Mouse (Mus musculus) myocyte (in vitro differentiated cells): ENCODE measurements around the gene Pate3.

ENCODE experiments used
- CEBPB ChIP-seq: IDR thresholded peaks from 2 replicates; pipeline ENCODE4 v1.6.1; 2011; ENCODE audit warnings: mild to moderate bottlenecking, moderate library complexity; ENCODE audit not compliant: poor library complexity, insufficient read depth, severe bottlenecking
- E2F4 ChIP-seq: IDR thresholded peaks from one replicate; pipeline ENCODE4 v1.6.1; 2011; ENCODE audit warnings: mild to moderate bottlenecking, control low read depth, moderate library complexity; ENCODE audit not compliant: insufficient read depth
- MAX ChIP-seq: IDR thresholded peaks from one replicate; pipeline ENCODE4 v1.6.1; 2011; ENCODE audit warnings: low read depth, mild to moderate bottlenecking, control low read depth
- MYOD1 ChIP-seq, 3 experiments: IDR thresholded peaks; one replicate each; pipeline ENCODE4 v1.6.1; 2011; ENCODE audit warnings: control low read depth in 2 of 3, low read depth in 2 of 3, mild to moderate bottlenecking in 2 of 3, moderate library complexity in 1 of 3; ENCODE audit not compliant: insufficient read length in 2 of 3, control insufficient read depth in 1 of 3
- MYOG ChIP-seq, 3 experiments: IDR thresholded peaks; one replicate each; pipeline ENCODE4 v1.6.1; 2011; ENCODE audit warnings: control low read depth in 2 of 3, low read depth in 2 of 3, mild to moderate bottlenecking in 2 of 3; ENCODE audit not compliant: insufficient read length in 2 of 3, control insufficient read depth in 1 of 3, insufficient read depth in 1 of 3
- POLR2A ChIP-seq: IDR thresholded peaks from one replicate; pipeline ENCODE4 v1.6.1; 2011; ENCODE audit warnings: low read depth, mild to moderate bottlenecking, control low read depth, moderate library complexity; ENCODE audit not compliant: insufficient read length
- POLR2AphosphoS2 ChIP-seq: IDR thresholded peaks from one replicate; pipeline ENCODE4 v1.6.1; 2011; ENCODE audit warnings: low read depth, control low read depth; ENCODE audit not compliant: insufficient read length
- REST ChIP-seq: IDR thresholded peaks from one replicate; pipeline ENCODE4 v1.6.1; 2011; ENCODE audit warnings: mild to moderate bottlenecking, control low read depth, moderate library complexity; ENCODE audit not compliant: insufficient read depth, insufficient read length
- TCF12 ChIP-seq: IDR thresholded peaks from one replicate; pipeline ENCODE4 v1.6.1; 2011; ENCODE audit warnings: mild to moderate bottlenecking, control low read depth; ENCODE audit not compliant: poor library complexity, insufficient read depth, severe bottlenecking
- USF1 ChIP-seq: IDR thresholded peaks from one replicate; pipeline ENCODE4 v1.6.1; 2011; ENCODE audit warnings: low read depth, mild to moderate bottlenecking, control low read depth, moderate library complexity

GRCm38 (mm10) chr9:35632981-35633380 lies 15.0 kb downstream of the Pate3 start:
- no peak for TF ChIP-seq REST
- no peak for TF ChIP-seq MAX
- TF ChIP-seq USF1, result no peak
- no peak for TF ChIP-seq POLR2A
- no peak for TF ChIP-seq CEBPB
- no peak for TF ChIP-seq MYOD1 (IDR thresholded peaks at IDR 0.05; ENCODE audit: control insufficient read depth in 1 of 3, insufficient read length in 2 of 3, low read depth in 2 of 3)
- TF ChIP-seq E2F4, result no peak
- TF ChIP-seq MYOG (IDR thresholded peaks at IDR 0.05; ENCODE audit: control insufficient read depth in 1 of 3, insufficient read depth in 1 of 3, insufficient read length in 2 of 3, low read depth in 2 of 3), result no peak
- TF ChIP-seq POLR2AphosphoS2, result no peak
- TF ChIP-seq TCF12, result no peak
